Mouse (Mus musculus) embryonic facial prominence, embryonic 11.5 days (tissue): ENCODE measurements around the gene Slit3. TPM values are rescaled to one million over a fixed set of nuclear protein-coding genes. Genes with fewer than 3 reads are reported as not detected.
A peak's percentile ranks its signal among the peaks of the same experiment; 100 is the strongest.

Source experiments
- ATAC-seq: fragments of 200-750 bp; cut with Nextera tagmentation; replicated peaks from 2 replicates; pipeline ENCODE4 v1.8.0; 2017; ENCODE audit warnings: low read depth; ENCODE audit not compliant: insufficient number of reproducible peaks, low FRiP score, low TSS enrichment
- DNase-seq: peaks from one replicate; pipeline ENCODE4 v3.0.0-alpha.2; 2015; ENCODE audit warnings: low spot score
- H3K27ac ChIP-seq: fragments of 300-500 bp; sonication (generic); replicated peaks from 2 replicates; pipeline ENCODE4 v1.5.1; 2014; ENCODE audit warnings: mild to moderate bottlenecking, low read depth, low read length, control low read depth
- H3K27me3 ChIP-seq: fragments of 300-500 bp; sonication (generic); 2 replicates; pipeline ENCODE4 v1.6.1; 2014; ENCODE audit warnings: mild to moderate bottlenecking, low read length, moderate library complexity, mixed read lengths; ENCODE audit not compliant: control insufficient read depth, insufficient read depth
- H3K36me3 ChIP-seq: fragments of 300-500 bp; sonication (generic); replicated peaks from 2 replicates; pipeline ENCODE4 v1.6.1; 2014; ENCODE audit warnings: low read depth, mild to moderate bottlenecking, low read length, moderate library complexity, mixed read lengths; ENCODE audit not compliant: control insufficient read depth, insufficient read depth
- H3K4me1 ChIP-seq: fragments of 300-500 bp; sonication (generic); 2 replicates; pipeline ENCODE4 v1.6.1; 2014; ENCODE audit warnings: low read length, mixed read lengths; ENCODE audit not compliant: control insufficient read depth, insufficient read depth
- H3K4me2 ChIP-seq: fragments of 300-500 bp; sonication (generic); 2 replicates; pipeline ENCODE4 v1.6.1; 2014; ENCODE audit warnings: low read depth, mild to moderate bottlenecking, control low read depth, low read length, moderate library complexity
- H3K4me3 ChIP-seq: fragments of 300-500 bp; sonication (generic); 2 replicates; pipeline ENCODE4 v1.5.1; 2014; ENCODE audit warnings: low read depth, low read length, control low read depth
- H3K9ac ChIP-seq: fragments of 300-500 bp; sonication (generic); replicated peaks from 2 replicates; pipeline ENCODE4 v1.6.1; 2014; ENCODE audit warnings: mild to moderate bottlenecking, control low read depth, low read length
- H3K9me3 ChIP-seq: fragments of 300-500 bp; sonication (generic); replicated peaks from 2 replicates; pipeline ENCODE4 v1.6.1; 2016; ENCODE audit warnings: mild to moderate bottlenecking, low read length, inconsistent platforms, mixed read lengths; ENCODE audit not compliant: control insufficient read depth
- WGBS: fragments of 180-500 bp; shearing (Covaris S2); extraction: QIAGEN DNeasy Blood & Tissue Kit; methylation state at CpG from one replicate; pipeline ENCODE4 v1.1.7; 2014; 5-methylcytosine and 5-hydroxymethylcytosine counted together
- polyA plus RNA-seq: library from polyadenylated mRNA; unstranded; fragments of >200 nt; fragmentation: Nextera tagmentation; extraction: Ambion mirVana; gene quantifications from 2 replicates; pipeline ENCODE4 v1.2.1, GENCODE M21; 2014

Gene Slit3
- polyA plus RNA-seq, 1 experiment from 2014 or later = 10.5 TPM

DNA sequence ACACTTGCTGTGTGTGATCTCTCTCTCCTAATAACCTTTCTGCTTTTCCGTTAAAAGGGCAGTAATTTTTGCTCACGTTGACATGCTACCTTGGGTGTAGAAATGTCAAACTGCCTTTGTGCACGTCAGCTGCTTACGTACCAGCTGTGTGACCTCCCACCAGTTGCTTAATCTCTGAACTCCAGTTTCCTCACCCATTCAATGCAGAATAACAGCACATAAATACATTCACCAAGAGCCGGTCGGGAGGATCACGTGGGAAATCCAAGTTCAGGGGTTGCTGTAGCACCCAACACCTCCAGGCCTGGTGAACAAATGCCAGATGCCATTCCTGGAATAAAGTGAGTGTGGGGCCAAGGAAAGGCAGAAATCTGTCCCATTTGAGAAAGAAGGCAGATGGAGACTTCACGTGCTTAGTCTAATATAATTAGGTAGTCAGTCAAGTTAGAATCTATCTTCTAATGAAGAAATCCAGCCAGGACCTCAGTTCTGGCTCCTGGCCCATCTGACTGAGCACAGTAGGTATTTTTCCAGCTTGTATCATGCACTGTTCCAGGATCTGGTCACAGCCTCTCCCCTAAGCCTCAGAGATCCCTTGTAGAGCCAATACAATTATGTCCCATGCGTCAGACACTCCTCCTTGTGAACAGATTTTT, 268.9 kb downstream of the Slit3 start:
- Histone ChIP-seq H3K36me3 (no peaks in the 10 kb centered on the region), H3K9me3 (no peaks in the 10 kb centered on the region), H3K4me3 (no peak overlapping the region), H3K9ac (no peak overlapping the region), H3K27ac (no peak overlapping the region), H3K4me1 (no peaks in the 10 kb centered on the region; the same call in 1 of the 2 replicates), H3K4me2 (no peak overlapping the region), H3K27me3 (no peaks in the 10 kb centered on the region)
- 62% methylated on average over 9 of the region's 9 CpGs for WGBS
- ATAC-seq = no peak
- DNase-seq = no peak

DNA sequence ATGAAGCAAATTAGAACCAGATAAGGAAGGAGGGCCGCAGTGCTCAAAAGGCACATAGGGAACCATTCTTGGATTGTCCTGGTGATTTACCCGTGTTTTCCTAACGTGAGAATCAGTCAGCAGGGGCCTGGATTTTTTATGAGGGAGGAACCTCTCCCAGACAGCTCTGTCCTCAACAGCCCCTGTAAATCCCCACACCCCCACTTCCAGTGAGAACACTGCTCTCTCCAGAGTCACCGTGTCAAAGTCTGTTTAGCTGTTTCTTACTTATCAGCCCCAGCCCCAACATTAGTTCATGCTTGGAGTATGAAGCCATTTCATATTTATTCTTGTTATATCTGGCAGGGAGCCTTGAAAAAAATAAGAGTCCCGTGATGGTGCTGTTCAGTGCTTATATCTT, 272.8 kb downstream of the Slit3 start:
- DNase-seq (no peak), ATAC-seq (no peak)
- Histone ChIP-seq H3K9ac (no peak overlapping the region), H3K4me3 (no peak overlapping the region), H3K27ac (no peak overlapping the region), H3K9me3 (no peaks in the 10 kb centered on the region), H3K36me3 (no peaks in the 10 kb centered on the region), H3K4me2 (no peak overlapping the region), H3K4me1 (no peaks in the 10 kb centered on the region), H3K27me3 (no peaks in the 10 kb centered on the region)
- WGBS = 50% methylated on average over 5 of the region's 5 CpGs

DNA sequence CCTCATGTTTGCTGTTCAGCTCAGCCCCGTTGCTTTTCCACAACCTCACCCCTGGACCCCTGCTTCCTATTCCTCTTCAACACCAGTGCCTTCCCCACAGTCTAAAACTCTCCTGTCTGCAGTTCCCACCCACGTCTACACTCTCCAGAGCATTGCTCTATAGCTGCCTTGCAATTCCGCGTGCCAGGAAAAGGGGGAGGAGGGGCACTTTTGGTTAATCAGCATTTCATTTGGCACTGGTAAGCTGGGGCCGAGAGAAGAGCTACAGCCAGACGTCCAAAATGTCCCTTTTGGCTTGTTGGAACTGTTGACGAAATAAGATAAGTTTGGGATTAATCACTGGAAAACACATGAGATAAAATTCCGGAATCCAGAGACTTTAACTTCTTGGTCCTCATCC, 274.4 kb downstream of the Slit3 start:
- Histone ChIP-seq H3K4me3 (no peak overlapping the region), H3K27ac (no peak overlapping the region), H3K4me2 (no peak overlapping the region), H3K4me1 (no peaks in the 10 kb centered on the region), H3K9me3 (no peaks in the 10 kb centered on the region), H3K27me3 (no peaks in the 10 kb centered on the region), H3K36me3 (no peaks in the 10 kb centered on the region), H3K9ac (no peak overlapping the region)
- DNase-seq (no peak), ATAC-seq (no peak)
- 68% methylated on average over 8 of the region's 8 CpGs for WGBS

DNA sequence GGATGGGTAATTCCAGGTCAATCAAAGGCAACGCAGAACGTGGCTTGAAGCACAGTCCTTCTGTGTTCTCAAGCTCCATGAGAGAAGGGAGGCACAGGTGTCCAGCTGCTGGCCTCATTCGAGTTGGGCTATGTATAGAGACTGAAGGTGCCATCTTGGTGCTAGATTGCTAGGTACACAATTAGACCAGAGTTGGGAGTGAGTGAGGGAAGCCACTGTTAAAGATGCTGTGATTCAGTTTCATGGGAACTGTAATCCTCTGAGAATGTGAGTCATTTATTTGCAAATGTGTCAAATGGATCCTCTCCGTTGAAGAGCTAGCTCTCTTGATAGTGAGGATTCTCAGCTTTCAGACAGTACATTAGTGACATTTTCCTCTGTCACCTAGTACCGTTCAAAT, 277.3 kb downstream of the Slit3 start:
- no peak overlapping the region for H3K4me3 ChIP-seq
- H3K9me3 ChIP-seq = no peaks in the 10 kb centered on the region
- no peak overlapping the region for H3K4me2 ChIP-seq
- no peak for ATAC-seq
- H3K36me3 ChIP-seq = no peaks in the 10 kb centered on the region
- H3K27ac ChIP-seq = no peak overlapping the region
- H3K9ac ChIP-seq = no peak overlapping the region
- 83% methylated on average over 5 of the region's 5 CpGs for WGBS
- DNase-seq = no peak
- H3K4me1 ChIP-seq = no peaks in the 10 kb centered on the region
- H3K27me3 ChIP-seq = no peaks in the 10 kb centered on the region

DNA sequence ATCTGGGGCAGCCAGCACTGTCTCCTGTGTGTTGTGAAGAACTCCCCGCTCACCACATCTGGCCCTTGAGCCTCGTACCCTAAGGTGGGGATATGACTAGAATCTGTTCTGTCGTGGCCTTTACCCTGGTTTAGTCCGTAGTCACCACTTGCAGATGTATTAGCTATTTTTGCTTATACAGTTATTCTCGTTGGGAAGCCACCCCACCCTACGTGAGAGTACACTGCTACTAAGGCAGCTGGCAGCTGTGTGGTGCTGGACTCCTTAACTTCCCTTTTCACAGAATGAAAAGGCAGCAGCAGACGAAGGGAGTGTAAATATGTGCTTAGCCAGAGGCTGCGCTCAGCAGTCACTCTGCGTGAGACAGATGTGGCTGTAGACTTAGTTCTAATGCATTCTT, 282.5 kb downstream of the Slit3 start:
- 82% methylated on average over 9 of the region's 9 CpGs for WGBS
- DNase-seq = no peak
- no peak for ATAC-seq
- Histone ChIP-seq H3K4me2 (no peak overlapping the region), H3K4me3 (no peak overlapping the region), H3K4me1 (no peaks in the 10 kb centered on the region), H3K27ac (no peak overlapping the region), H3K27me3 (no peaks in the 10 kb centered on the region), H3K9ac (no peak overlapping the region), H3K9me3 (no peaks in the 10 kb centered on the region), H3K36me3 (no peaks in the 10 kb centered on the region)

DNA sequence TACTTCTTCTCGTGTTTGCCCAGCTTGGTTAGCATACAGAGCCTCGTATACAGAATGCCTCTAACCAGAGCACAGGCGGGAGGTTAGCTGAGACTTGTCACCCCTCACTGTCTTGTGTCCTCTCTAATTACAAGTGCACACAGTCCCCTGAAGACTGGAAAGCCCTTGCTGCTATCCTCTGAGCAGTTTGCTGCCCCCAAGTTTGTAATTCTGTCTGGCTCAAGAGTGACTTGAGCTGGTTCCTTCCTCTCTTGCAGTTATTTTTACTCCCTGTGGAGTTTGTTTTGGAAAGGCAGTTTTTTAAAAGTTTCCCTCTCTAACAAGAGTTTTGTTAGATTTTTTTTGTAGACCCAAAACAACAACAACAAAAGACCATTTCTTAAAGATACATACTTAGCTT, 285.0 kb downstream of the Slit3 start:
- no peak overlapping the region for H3K27ac ChIP-seq
- H3K27me3 ChIP-seq = no peaks in the 10 kb centered on the region
- DNase-seq (no peak), ATAC-seq (no peak)
- WGBS = 22% methylated on average over 3 of the region's 3 CpGs
- no peak overlapping the region for H3K4me2 ChIP-seq
- no peak overlapping the region for H3K4me3 ChIP-seq
- no peaks in the 10 kb centered on the region for H3K36me3 ChIP-seq
- H3K9me3 ChIP-seq = no peaks in the 10 kb centered on the region
- H3K4me1 ChIP-seq = no peaks in the 10 kb centered on the region
- no peak overlapping the region for H3K9ac ChIP-seq

DNA sequence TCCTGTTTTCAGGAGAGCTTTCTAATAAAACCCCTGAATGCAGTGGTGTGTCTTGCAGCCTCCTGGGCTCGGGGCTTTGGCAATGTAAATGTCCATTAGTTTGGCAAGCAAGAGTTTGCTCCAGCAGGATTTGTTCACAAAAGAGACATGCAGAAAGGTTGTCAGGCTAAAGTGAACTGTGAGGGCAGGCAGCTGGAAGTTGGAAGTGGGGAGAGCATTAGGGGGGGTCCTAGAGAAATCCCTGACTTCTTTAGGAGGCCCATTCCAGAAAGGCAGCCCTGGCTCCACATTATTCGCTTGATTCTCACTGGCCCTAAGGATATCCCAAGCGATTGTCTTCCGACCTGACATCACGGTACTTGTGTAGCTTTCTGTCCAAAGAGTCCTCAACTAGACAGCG, 285.5 kb downstream of the Slit3 start:
- Histone ChIP-seq H3K4me1 (no peaks in the 10 kb centered on the region), H3K27ac (no peak overlapping the region), H3K36me3 (no peaks in the 10 kb centered on the region), H3K4me3 (no peak overlapping the region), H3K27me3 (no peaks in the 10 kb centered on the region), H3K9ac (no peak overlapping the region), H3K9me3 (no peaks in the 10 kb centered on the region), H3K4me2 (no peak overlapping the region)
- no peak for DNase-seq
- ATAC-seq = no peak
- WGBS = 66% methylated on average over 6 of the region's 6 CpGs

DNA sequence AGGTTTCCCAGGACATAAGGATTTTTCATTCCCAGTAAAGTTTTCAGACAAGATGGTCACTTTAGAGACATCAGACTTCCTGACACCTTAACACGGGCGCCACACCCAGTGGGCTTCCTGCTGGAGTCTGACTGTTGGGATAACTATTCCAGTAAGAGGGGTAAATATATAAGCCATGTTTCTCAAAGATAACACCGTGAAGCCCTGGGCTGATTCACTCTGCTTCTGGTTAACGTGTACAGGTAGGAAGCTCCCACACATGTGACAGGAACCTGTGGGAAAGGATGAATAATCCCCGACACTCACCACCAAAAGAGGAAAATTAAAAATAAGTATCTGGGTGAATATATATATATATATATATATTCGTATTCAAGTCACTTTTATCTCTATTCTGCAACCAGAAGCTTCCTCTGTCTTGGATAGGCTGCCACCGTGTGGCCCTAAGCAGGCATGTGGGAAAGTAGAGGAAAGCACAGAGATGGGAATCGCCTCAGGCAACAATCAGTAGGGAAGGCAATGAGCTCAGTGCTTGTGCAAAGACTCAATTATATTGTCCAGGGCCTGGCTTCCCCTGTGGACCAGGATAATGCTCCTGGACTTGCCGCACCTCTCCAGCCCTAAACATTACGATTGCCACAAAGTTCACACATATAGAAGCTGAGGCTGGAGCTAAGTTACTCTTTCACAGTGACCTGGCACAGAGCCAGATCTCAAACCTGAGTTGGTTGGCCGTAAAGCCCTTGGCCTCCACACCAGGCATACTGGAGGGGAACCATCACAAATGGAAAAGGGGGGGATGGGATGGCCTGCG, 286.5 kb downstream of the Slit3 start:
- 52% methylated on average over 12 of the region's 12 CpGs for WGBS
- DNase-seq (peak; percentile 85), ATAC-seq (peak; percentile 37; the same call in 1 of the 2 replicates)
- Histone ChIP-seq H3K27ac (no peak overlapping the region), H3K4me2 (no peak overlapping the region), H3K4me1 (no peaks in the 10 kb centered on the region), H3K4me3 (no peak overlapping the region), H3K9me3 (no peaks in the 10 kb centered on the region), H3K9ac (no peak overlapping the region), H3K27me3 (no peaks in the 10 kb centered on the region), H3K36me3 (no peaks in the 10 kb centered on the region)
